Mouse (Mus musculus): ENCODE data around the gene Tex19.2. TPM values are rescaled to one million over a fixed set of nuclear protein-coding genes. Genes with fewer than 3 reads are reported as not detected.

Tex19.2 gene
- polyA plus RNA-seq, 1 experiment from 2014 or later: not detected

Other genes with a start within 250 kb of the Tex19.2 start
- gene Ccdc57, start 185.8 kb downstream of the Tex19.2 start, polyA plus RNA-seq (2014; fragmentation: Nextera tagmentation; extraction: Ambion mirVana): 3.9 and 4.7 TPM in 2 replicates
- 25.8 and 32.0 TPM in 2 replicates for gene Slc16a3, start 170.2 kb downstream of the Tex19.2 start, polyA plus RNA-seq (2014; fragmentation: Nextera tagmentation; extraction: Ambion mirVana)
- gene Csnk1d, start 127.3 kb downstream of the Tex19.2 start, polyA plus RNA-seq (2014; fragmentation: Nextera tagmentation; extraction: Ambion mirVana): 58.4 and 71.3 TPM in 2 replicates
- not detected in 2 replicates for gene Cd7, start 79.3 kb downstream of the Tex19.2 start, polyA plus RNA-seq (2014; fragmentation: Nextera tagmentation; extraction: Ambion mirVana)
- not detected in 2 replicates for gene Sectm1b, start 55.1 kb downstream of the Tex19.2 start, polyA plus RNA-seq (2014; fragmentation: Nextera tagmentation; extraction: Ambion mirVana)
- gene Sectm1a, start 37.5 kb downstream of the Tex19.2 start, polyA plus RNA-seq (2014; fragmentation: Nextera tagmentation; extraction: Ambion mirVana): not detected in 2 replicates
- 0.20 TPM in 1 of 2 replicates, not detected in the other for gene Tex19.1, start 27.5 kb upstream of the Tex19.2 start, polyA plus RNA-seq (2014; fragmentation: Nextera tagmentation; extraction: Ambion mirVana)
- 0.23 and 0.25 TPM in 2 replicates for gene Uts2r, start 41.6 kb upstream of the Tex19.2 start, polyA plus RNA-seq (2014; fragmentation: Nextera tagmentation; extraction: Ambion mirVana)
- gene Hexdc, start 85.8 kb upstream of the Tex19.2 start, polyA plus RNA-seq (2014; fragmentation: Nextera tagmentation; extraction: Ambion mirVana): 6.2 and 7.0 TPM in 2 replicates
- 17.0 and 19.2 TPM in 2 replicates for gene Ogfod3, start 86.0 kb upstream of the Tex19.2 start, polyA plus RNA-seq (2014; fragmentation: Nextera tagmentation; extraction: Ambion mirVana)
- 42.6 and 43.9 TPM in 2 replicates for gene Cybc1, start 110.6 kb upstream of the Tex19.2 start, polyA plus RNA-seq (2014; fragmentation: Nextera tagmentation; extraction: Ambion mirVana)
- 75.4 and 79.1 TPM in 2 replicates for gene Narf, start 118.6 kb upstream of the Tex19.2 start, polyA plus RNA-seq (2014; fragmentation: Nextera tagmentation; extraction: Ambion mirVana)
- 12.4 and 13.5 TPM in 2 replicates for gene Foxk2, start 141.3 kb upstream of the Tex19.2 start, polyA plus RNA-seq (2014; fragmentation: Nextera tagmentation; extraction: Ambion mirVana)
- gene Wdr45b, start 235.8 kb upstream of the Tex19.2 start, polyA plus RNA-seq (2014; fragmentation: Nextera tagmentation; extraction: Ambion mirVana): 97.7 and 116 TPM in 2 replicates